Mouse (Mus musculus): Measurements from ENCODE around the gene Celf1.
"Not testable (repeated sequence)": the region's sequence is repeated elsewhere in the genome, so short reads cannot be mapped to it uniquely, and the experiment has no call there.

Celf1 gene

GRCm38 (mm10) chr2:90940233-90941229 is at the start of gene Celf1:
Gene Celf1 (plus strand): TSS chr2:90940382.
- DNase-seq (ENCODE audit: low read depth, low spot score) = peak; percentile 87

GRCm38 (mm10) chr2:90893673-90894298 is 46.4 kb upstream of the Celf1 start:
- DNase-seq (ENCODE audit: low read depth, low spot score) = no peak

GRCm38 (mm10) chr2:90894299-90894677 is 45.9 kb upstream of the Celf1 start:
- DNase-seq (ENCODE audit: low read depth, low spot score) = not testable (repeated sequence)

GRCm38 (mm10) chr2:90903398-90903797 is 36.8 kb upstream of the Celf1 start:
- no peak for DNase-seq (ENCODE audit: low read depth, low spot score)

GRCm38 (mm10) chr2:90904076-90904855 is 35.9 kb upstream of the Celf1 start, which contains the start of the genes Kbtbd4 and Ndufs3:
Gene Kbtbd4 (plus strand): TSS chr2:90904740.
Gene Ndufs3 (minus strand): TSS chr2:90904827.
- peak; percentile 97 for DNase-seq (ENCODE audit: low read depth, low spot score)

- DNase-seq (ENCODE audit: low read depth, low spot score) = peak; percentile 84
Measured at GRCm38 (mm10) chr2:90904856-90905224, 35.3 kb upstream of the Celf1 start.

- DNase-seq (ENCODE audit: low read depth, low spot score) = no peak
Measured at GRCm38 (mm10) chr2:90906721-90907120, 33.5 kb upstream of the Celf1 start.

GRCm38 (mm10) chr2:90910861-90911260 is 29.3 kb upstream of the Celf1 start:
- DNase-seq (ENCODE audit: low read depth, low spot score) = no peak

- DNase-seq (ENCODE audit: low read depth, low spot score) = no peak
Measured at GRCm38 (mm10) chr2:90911668-90912067, 28.5 kb upstream of the Celf1 start.

- no peak for DNase-seq (ENCODE audit: low read depth, low spot score)
Measured at GRCm38 (mm10) chr2:90913671-90914070, 26.5 kb upstream of the Celf1 start.

- DNase-seq (ENCODE audit: low read depth, low spot score) = no peak
Measured at GRCm38 (mm10) chr2:90915516-90915915, 24.7 kb upstream of the Celf1 start.

- DNase-seq (ENCODE audit: low read depth, low spot score) = no peak
Measured at GRCm38 (mm10) chr2:90916560-90917232, 23.5 kb upstream of the Celf1 start.

GRCm38 (mm10) chr2:90917233-90917998 is 22.8 kb upstream of the Celf1 start:
- DNase-seq (ENCODE audit: low read depth, low spot score) = peak; percentile 63

- peak; percentile 79 for DNase-seq (ENCODE audit: low read depth, low spot score)
Measured at GRCm38 (mm10) chr2:90917999-90918698, 22.0 kb upstream of the Celf1 start.

GRCm38 (mm10) chr2:90921178-90921577 is 19.0 kb upstream of the Celf1 start:
- DNase-seq (ENCODE audit: low read depth, low spot score) = no peak

GRCm38 (mm10) chr2:90922636-90923035 is 17.5 kb upstream of the Celf1 start:
- DNase-seq (ENCODE audit: low read depth, low spot score) = no peak

- DNase-seq (ENCODE audit: low read depth, low spot score) = no peak
Measured at GRCm38 (mm10) chr2:90928566-90928965, 11.6 kb upstream of the Celf1 start.

GRCm38 (mm10) chr2:90931829-90932228 is 8.4 kb upstream of the Celf1 start:
- no peak for DNase-seq (ENCODE audit: low read depth, low spot score)

GRCm38 (mm10) chr2:90932273-90932672 is 7.9 kb upstream of the Celf1 start:
- DNase-seq (ENCODE audit: low read depth, low spot score) = no peak

- no peak for DNase-seq (ENCODE audit: low read depth, low spot score)
Measured at GRCm38 (mm10) chr2:90938362-90938761, 1.8 kb upstream of the Celf1 start.
